Mouse (Mus musculus) layer of hippocampus, adult 9-10 months (tissue): Measurements from ENCODE around the gene Elac2.

ENCODE experiments used
- DNase-seq: peaks from one replicate; pipeline ENCODE4 v3.0.0; 2022; ENCODE audit warnings: low spot score

The Elac2 gene

DNA sequence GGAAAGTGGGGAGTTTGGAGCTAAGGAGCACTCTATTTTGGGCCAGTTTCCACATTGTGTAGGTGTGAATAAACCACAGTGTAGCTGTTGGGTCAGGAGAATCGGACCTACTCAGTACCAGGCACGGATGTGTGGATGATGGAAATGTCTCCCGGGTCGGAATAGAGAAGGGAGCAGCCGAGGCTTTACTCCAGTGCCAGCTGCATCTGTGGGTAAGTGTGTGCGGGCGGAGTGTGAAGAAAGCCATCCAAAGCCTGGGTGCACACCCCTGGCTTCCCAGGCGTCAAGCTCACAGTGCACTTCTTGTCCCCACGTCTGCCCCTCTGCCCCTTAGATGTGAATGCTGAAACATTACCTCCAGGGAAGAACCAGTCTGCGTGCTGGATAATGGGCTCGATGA is 43.9 kb downstream of the Elac2 start:
- DNase-seq: no peak

DNA sequence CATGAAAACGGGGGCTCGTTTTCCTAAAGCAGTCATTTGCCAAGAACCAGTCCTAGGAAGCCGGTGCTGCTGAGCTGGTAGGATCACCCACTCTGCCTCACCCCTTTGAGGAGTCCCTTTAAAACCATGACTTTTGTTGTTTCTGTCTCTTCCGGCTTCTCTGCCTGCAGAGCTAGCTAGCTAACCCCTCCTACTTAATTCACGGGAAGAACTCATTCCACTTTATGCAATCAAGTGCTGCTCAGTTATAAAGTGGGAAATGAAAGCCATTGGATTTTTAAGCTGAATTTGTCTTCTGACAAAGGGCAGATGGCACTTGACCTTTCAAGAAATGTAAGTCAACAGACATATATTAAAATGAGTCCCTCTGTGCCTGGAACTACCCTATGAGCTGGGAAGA is 49.2 kb downstream of the Elac2 start:
- DNase-seq: no peak

- DNase-seq: no peak
Measured at GRCm38 (mm10) chr11:65030201-65030600, 51.4 kb downstream of the Elac2 start.

DNA sequence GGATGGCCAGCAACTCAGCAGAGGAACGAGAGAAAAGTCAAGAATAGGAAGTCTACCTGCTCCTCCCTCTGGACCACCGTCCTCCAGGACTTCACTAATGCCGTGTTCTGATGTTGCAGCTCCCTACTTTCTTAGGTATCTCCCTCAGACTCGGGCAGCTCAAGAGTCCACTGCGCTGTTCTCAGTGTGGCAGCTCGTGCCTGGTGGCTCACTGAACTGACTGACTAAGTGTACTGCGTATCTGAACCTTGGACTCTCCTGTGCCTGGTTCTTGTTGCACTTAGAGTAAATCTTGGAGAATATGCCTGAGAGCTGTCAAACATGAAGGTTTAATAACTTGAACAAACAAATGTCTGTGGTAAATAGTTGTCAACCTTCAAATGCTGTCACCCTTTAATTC is 53.4 kb downstream of the Elac2 start:
- no peak for DNase-seq

DNA sequence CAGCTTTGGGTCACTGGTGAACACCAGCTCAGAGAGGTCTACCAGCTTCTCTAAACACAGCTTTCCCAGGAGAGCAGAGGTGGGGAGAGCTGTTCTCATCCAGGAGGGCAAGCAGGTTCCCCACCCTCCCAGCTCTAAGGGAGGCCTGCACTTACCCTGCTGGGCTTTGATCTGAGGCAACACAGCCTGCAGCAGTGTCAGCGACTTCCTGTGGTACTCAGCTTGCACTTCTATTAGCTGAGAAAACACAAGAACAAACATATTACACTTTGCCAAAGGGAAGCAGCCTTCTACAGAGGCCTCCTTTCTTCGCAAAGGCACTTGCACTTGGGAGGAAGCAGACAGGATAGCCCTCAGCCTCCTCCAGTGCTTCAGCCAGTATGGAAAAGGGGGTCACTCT is 60.2 kb downstream of the Elac2 start:
- DNase-seq: no peak

DNA sequence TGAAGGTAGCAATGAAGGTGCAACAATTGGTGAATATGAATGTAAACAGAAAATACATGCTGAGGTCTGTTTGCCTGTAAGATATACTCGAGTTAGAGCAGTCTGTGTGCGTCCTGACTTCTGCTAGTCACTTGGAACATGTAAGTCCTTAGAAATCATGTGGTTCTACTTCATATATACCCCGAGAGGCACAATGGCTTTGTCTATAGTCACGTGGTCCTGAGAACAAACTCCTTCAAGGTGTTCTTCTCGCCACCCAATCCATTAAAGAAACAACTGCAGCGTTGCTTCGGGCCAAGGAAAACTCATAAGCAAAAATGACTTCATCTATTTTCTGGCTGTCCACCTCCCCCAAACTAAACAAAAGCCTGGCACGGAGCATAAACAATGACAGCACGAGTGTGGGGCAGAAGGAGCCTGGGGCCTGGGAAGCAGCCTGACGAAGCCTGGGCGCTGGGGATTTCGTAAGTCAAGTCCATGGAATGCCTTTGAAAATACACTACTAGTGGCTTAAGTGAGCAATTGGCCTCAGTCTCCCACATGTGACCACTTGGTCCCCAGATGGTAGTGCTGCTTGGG is 60.8 kb downstream of the Elac2 start:
- DNase-seq: no peak

GRCm38 (mm10) chr11:65040556-65040955 is 61.7 kb downstream of the Elac2 start:
- no peak for DNase-seq

- no peak for DNase-seq
Measured at GRCm38 (mm10) chr11:65049090-65049489, 70.3 kb downstream of the Elac2 start.

GRCm38 (mm10) chr11:65050819-65051218 is 72.0 kb downstream of the Elac2 start:
- no peak for DNase-seq
